Mouse (Mus musculus): Measurements from ENCODE around the gene Slc23a4. TPM values are rescaled to one million over a fixed set of nuclear protein-coding genes. Genes with fewer than 3 reads are reported as not detected.

The Slc23a4 gene
- polyA plus RNA-seq, 1 experiment, result 2.4 TPM

- H3K27me3 ChIP-seq (ENCODE audit: control insufficient read depth, insufficient read depth, low read length, poor library complexity, severe bottlenecking), result no peaks in the 10 kb centered on the region
- H3K36me3 ChIP-seq (ENCODE audit: control insufficient read depth, insufficient read depth, low read length, poor library complexity, severe bottlenecking), result 0 out of 2 replicates have a peak, but pooled peaks cover 3% of the 10 kb centered on the region
- no peak overlapping the region for H3K4me3 ChIP-seq (ENCODE audit: low read depth, low read length)
- H3K27ac ChIP-seq (ENCODE audit: insufficient read depth, low read length), result no peak overlapping the region
- H3K9me3 ChIP-seq (replicated peaks; ENCODE audit: control insufficient read depth, insufficient read depth, low read length, poor library complexity, severe bottlenecking), result no peaks in the 10 kb centered on the region
- TF ChIP-seq POLR2A (IDR thresholded peaks at IDR 0.05; ENCODE audit: insufficient read depth, low read length) (no peak), EP300 (IDR thresholded peaks at IDR 0.05; ENCODE audit: insufficient read depth, low read depth, low read length) (no peak), CTCF (IDR thresholded peaks at IDR 0.05; ENCODE audit: low read depth, low read length) (no peak)
- no peak overlapping the region for H3K9ac ChIP-seq (ENCODE audit: low read depth, poor library complexity, severe bottlenecking)
- no peaks in the 10 kb centered on the region for H3K4me1 ChIP-seq (ENCODE audit: control insufficient read depth, insufficient read depth, low read length)
These were observed 91.9 kb downstream of the Slc23a4 start for GRCm38 (mm10) chr6:34896168-34896780.

GRCm38 (mm10) chr6:34895569-34895968 lies 92.6 kb downstream of the Slc23a4 start:
- TF ChIP-seq EP300 (IDR thresholded peaks at IDR 0.05; ENCODE audit: insufficient read depth, low read depth, low read length) (no peak), POLR2A (IDR thresholded peaks at IDR 0.05; ENCODE audit: insufficient read depth, low read length) (no peak), CTCF (IDR thresholded peaks at IDR 0.05; ENCODE audit: low read depth, low read length) (no peak)
- 0 out of 2 replicates have a peak, but pooled peaks cover 3% of the 10 kb centered on the region for H3K36me3 ChIP-seq (ENCODE audit: control insufficient read depth, insufficient read depth, low read length, poor library complexity, severe bottlenecking)
- H3K27me3 ChIP-seq (ENCODE audit: control insufficient read depth, insufficient read depth, low read length, poor library complexity, severe bottlenecking), result no peaks in the 10 kb centered on the region
- H3K9me3 ChIP-seq (replicated peaks; ENCODE audit: control insufficient read depth, insufficient read depth, low read length, poor library complexity, severe bottlenecking), result no peaks in the 10 kb centered on the region
- H3K4me3 ChIP-seq (ENCODE audit: low read depth, low read length), result no peak overlapping the region
- H3K4me1 ChIP-seq (ENCODE audit: control insufficient read depth, insufficient read depth, low read length), result no peaks in the 10 kb centered on the region
- H3K9ac ChIP-seq (ENCODE audit: low read depth, poor library complexity, severe bottlenecking), result no peak overlapping the region
- no peak overlapping the region for H3K27ac ChIP-seq (ENCODE audit: insufficient read depth, low read length)

Other genes starting within 250 kb of the Slc23a4 start
- gene Agbl3, start 208.0 kb downstream of the Slc23a4 start, polyA plus RNA-seq (2011; ENCODE audit: insufficient read depth, insufficient read length, low read depth, missing spikeins), result 2.9 and 3.3 TPM in 2 replicates
- 3.0 and 5.4 TPM in 2 replicates for gene Tmem140, start 125.3 kb downstream of the Slc23a4 start, polyA plus RNA-seq (2011; ENCODE audit: insufficient read depth, insufficient read length, low read depth, missing spikeins)
- gene Cyren, start 110.3 kb downstream of the Slc23a4 start, polyA plus RNA-seq (2011; ENCODE audit: insufficient read depth, insufficient read length, low read depth, missing spikeins), result 9.7 and 10.2 TPM in 2 replicates
- 29.9 and 32.8 TPM in 2 replicates for gene Wdr91, start 77.5 kb downstream of the Slc23a4 start, polyA plus RNA-seq (2011; ENCODE audit: insufficient read depth, insufficient read length, low read depth, missing spikeins)
- 0.69 and 0.94 TPM in 2 replicates for gene Stra8, start 68.2 kb downstream of the Slc23a4 start, polyA plus RNA-seq (2011; ENCODE audit: insufficient read depth, insufficient read length, low read depth, missing spikeins)
- 45.7 and 49.2 TPM in 2 replicates for gene Cnot4, start 145.3 kb upstream of the Slc23a4 start, polyA plus RNA-seq (2011; ENCODE audit: insufficient read depth, insufficient read length, low read depth, missing spikeins)
- 142 and 151 TPM in 2 replicates for gene Nup205, start 189.0 kb upstream of the Slc23a4 start, polyA plus RNA-seq (2011; ENCODE audit: insufficient read depth, insufficient read length, low read depth, missing spikeins)